Mouse (Mus musculus) lung, adult 2 months (tissue): ENCODE results near the gene Lrrc74a.

Source experiments
- CTCF ChIP-seq: fragments of 200-500 bp; IDR thresholded peaks from 2 replicates; pipeline ENCODE4 v1.5.1; 2011; ENCODE audit warnings: mild to moderate bottlenecking, low read length, control low read depth; ENCODE audit not compliant: insufficient read depth
- POLR2A ChIP-seq: fragments of 200-500 bp; IDR thresholded peaks from 2 replicates; pipeline ENCODE4 v1.6.1; 2011; ENCODE audit warnings: low read depth, mild to moderate bottlenecking, control low read depth, low read length, borderline replicate concordance; ENCODE audit errors: extremely low read depth

DNA sequence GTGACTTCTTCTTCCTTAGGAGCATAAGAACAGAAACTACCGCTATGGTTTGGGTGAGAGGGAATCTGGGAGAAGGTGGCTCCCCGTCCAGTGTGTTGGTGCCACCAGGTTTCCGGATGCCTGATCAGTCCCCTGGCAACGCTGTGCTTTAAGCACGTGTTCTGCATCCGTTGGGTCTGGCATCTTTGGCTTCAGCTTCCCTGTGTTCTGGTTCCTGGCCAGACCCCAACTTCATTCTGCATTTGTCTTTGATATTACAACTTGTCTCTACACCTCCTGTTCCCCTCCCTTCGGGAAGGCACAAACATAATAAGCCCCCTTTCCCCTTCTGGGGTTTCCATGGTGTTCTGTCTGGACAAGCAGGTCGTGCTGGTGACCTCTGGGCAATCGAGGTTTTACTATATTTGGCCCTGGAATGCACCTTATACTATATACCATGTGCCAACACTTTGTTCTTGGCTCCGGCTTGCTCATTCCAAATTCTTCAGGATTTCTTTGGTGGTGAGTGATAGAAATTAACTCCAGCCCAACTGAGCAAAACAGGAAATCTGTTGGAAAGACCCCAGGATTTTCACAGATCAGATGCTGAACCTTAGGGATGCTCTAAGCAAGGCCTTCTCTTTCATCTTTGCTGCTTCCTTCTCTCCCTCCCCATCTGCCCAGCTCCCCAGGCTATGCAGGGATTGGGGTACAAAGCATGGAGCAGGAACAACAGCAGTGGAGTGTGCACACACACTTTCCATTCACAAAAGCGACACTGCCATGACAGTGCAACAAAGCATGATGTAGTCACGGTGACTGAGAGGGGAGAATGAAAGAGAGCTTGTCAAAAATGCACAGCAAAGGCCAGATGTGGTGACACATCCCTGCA, 52.2 kb downstream of the Lrrc74a start:
- TF ChIP-seq CTCF: no peak
- TF ChIP-seq POLR2A: no peak
